Mouse (Mus musculus) ES-E14 (cell line): Measurements from ENCODE around the gene Macrod1.

Experiments
- CHD2 ChIP-seq: IDR thresholded peaks from 2 replicates; pipeline ENCODE4 v1.6.1; 2014; ENCODE audit warnings: mild to moderate bottlenecking, low read depth, low read length, inconsistent platforms
- HCFC1 ChIP-seq: IDR thresholded peaks from 2 replicates; pipeline ENCODE4 v1.6.1; 2012; ENCODE audit warnings: low read length, inconsistent platforms, borderline replicate concordance; ENCODE audit not compliant: insufficient read depth
- MAFK ChIP-seq: IDR thresholded peaks from 2 replicates; pipeline ENCODE4 v1.6.1; 2014; ENCODE audit warnings: mild to moderate bottlenecking, low read depth, low read length, inconsistent platforms; ENCODE audit not compliant: insufficient read depth
- ZC3H11A ChIP-seq: IDR thresholded peaks from 2 replicates; pipeline ENCODE4 v1.6.1; 2012; ENCODE audit warnings: low read depth, mild to moderate bottlenecking, inconsistent platforms, low read length, borderline replicate concordance
- ZNF384 ChIP-seq: IDR thresholded peaks from 2 replicates; pipeline ENCODE4 v1.6.1; 2012; ENCODE audit warnings: low read depth, low read length, inconsistent platforms

GRCm38 (mm10) chr19:7155196-7155595 lies 98.6 kb downstream of the Macrod1 start:
- TF ChIP-seq CHD2 (no peak), MAFK (no peak), HCFC1 (no peak), ZC3H11A (no peak), ZNF384 (no peak)
